Mouse (Mus musculus): ENCODE data around the gene Ak2. TPM values are rescaled to one million over a fixed set of nuclear protein-coding genes. Genes with fewer than 3 reads are reported as not detected.

Gene Ak2
- total and polyA plus RNA-seq, 3 experiments: 330 to 366 TPM; not detected in 1

DNA sequence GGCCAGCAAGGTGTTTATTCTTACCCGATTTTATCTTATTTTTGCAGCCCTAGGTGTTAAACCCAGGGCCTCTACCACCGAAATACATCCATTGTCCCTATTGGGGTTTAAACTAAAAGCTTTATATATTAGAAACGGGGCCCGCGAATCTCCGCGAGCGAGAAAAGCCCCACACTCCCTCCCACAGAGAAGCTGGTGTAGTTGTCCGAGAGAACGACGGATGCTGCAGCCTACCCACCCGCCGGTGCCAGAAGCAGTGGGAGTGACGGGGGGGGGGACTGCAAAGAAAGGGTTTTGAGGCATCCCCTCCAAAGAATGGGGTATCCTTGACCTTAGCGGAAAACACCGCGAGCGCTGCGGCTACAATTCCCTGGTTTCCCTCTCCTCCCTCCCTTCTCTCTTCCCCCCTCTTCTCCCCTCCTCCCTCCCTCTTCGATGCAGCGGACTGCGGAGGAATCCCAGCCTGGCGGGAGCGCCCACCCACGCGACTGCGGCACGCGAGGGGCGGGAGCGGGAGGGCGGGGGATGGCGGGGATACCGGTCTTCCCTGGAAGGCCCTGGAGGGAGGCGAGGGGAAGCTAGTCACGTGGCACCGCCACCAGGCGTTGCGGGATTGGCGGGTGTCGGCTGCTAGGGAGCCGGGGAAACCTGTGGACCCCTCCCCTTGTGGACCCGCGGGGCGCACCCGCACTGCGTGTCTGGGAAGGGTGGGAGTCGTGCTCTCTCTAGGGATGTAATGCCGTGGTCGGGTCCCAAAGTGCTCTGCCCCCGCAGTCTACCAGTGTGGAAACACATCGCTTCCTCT, 56.9 kb downstream of the Ak2 start:
- H3K27ac ChIP-seq (ENCODE audit: control insufficient read depth, low read depth, low read length): no peak overlapping the region
- H3K36me3 ChIP-seq (ENCODE audit: control insufficient read depth in 1 of 2, insufficient read depth in 2 of 2, low read length in 2 of 2): peaks cover 0 to 31% of the 10 kb centered on the region in 2 experiments; a peak in 2 of 4 replicates
- no peaks in the 10 kb centered on the region for H3K9me3 ChIP-seq (replicated peaks; ENCODE audit: insufficient read depth, low read length)
- peak overlapping the region; percentile 57 for H3K9ac ChIP-seq (ENCODE audit: control insufficient read depth, low read depth, low read length, poor library complexity, severe bottlenecking)
- peak overlapping the region; percentile 27 to 56 for H3K4me3 ChIP-seq (ENCODE audit: control insufficient read depth in 1 of 2, insufficient read depth in 1 of 2, low read depth in 2 of 2, low read length in 2 of 2)
- H3K27me3 ChIP-seq (ENCODE audit: control insufficient read depth in 1 of 2, insufficient read depth in 2 of 2, low read length in 2 of 2): no peaks in the 10 kb centered on the region; a peak in 1 of 4 replicates
- TF ChIP-seq USF1 (IDR thresholded peaks at IDR 0.05; ENCODE audit: low read depth, low read length) (peak; percentile 82), HCFC1 (IDR thresholded peaks at IDR 0.05; ENCODE audit: low read depth, low read length) (no peak), MAX (IDR thresholded peaks at IDR 0.05; ENCODE audit: low read length) (no peak), BHLHE40 (IDR thresholded peaks at IDR 0.05; ENCODE audit: borderline replicate concordance, low read depth, low read length) (peak; percentile 15; the same call in 1 of the 2 replicates), POLR2A (IDR thresholded peaks at IDR 0.05; ENCODE audit: control insufficient read depth in 1 of 2, insufficient read depth in 1 of 2, low read depth in 1 of 2, low read length in 2 of 2, poor library complexity in 1 of 2) (0 out of 4 replicates have a peak, but pooled peaks of 1 of the 2 experiments have one; percentile 11), ETS1 (IDR thresholded peaks at IDR 0.05; ENCODE audit: low read depth, low read length) (no peak), MYB (IDR thresholded peaks at IDR 0.05; ENCODE audit: low read depth, low read length) (no peak), SIN3A (IDR thresholded peaks at IDR 0.05; ENCODE audit: low read length) (no peak), MEF2A (IDR thresholded peaks at IDR 0.05; ENCODE audit: extremely low read depth, insufficient replicate concordance, low read depth, low read length, poor library complexity, severe bottlenecking) (no peak), POLR2AphosphoS2 (IDR thresholded peaks at IDR 0.05; ENCODE audit: low read length) (no peak), MAZ (IDR thresholded peaks at IDR 0.05; ENCODE audit: low read depth, low read length) (no peak), GABPA (IDR thresholded peaks at IDR 0.05; ENCODE audit: low read depth, low read length) (no peak), GATA1 (IDR thresholded peaks at IDR 0.05; ENCODE audit: low read depth, low read length) (no peak), ZKSCAN1 (IDR thresholded peaks at IDR 0.05; ENCODE audit: low read depth, low read length) (no peak), POLR2AphosphoS5 (IDR thresholded peaks at IDR 0.05; ENCODE audit: borderline replicate concordance, low read depth, low read length) (no peak), CTCF (IDR thresholded peaks at IDR 0.05 in 2 of 3, conservative IDR thresholded peaks at IDR 0.05 in 1 of 3; ENCODE audit: control insufficient read depth in 1 of 3, insufficient read depth in 1 of 3, low read depth in 2 of 3, low read length in 3 of 3, poor library complexity in 1 of 3, severe bottlenecking in 1 of 3) (no peak), TCF12 (IDR thresholded peaks at IDR 0.05; ENCODE audit: low read depth, low read length) (no peak)
- no peak for DNase-seq (ENCODE audit: low read depth, low spot score)
- H3K4me1 ChIP-seq (ENCODE audit: control insufficient read depth in 1 of 2, insufficient read depth in 2 of 2, low read length in 2 of 2): peaks cover 11 to 33% of the 10 kb centered on the region in 2 experiments
- no peaks in the 10 kb centered on the region for H3K79me2 ChIP-seq (ENCODE audit: control insufficient read depth, insufficient read depth, low read length, poor library complexity)

DNA sequence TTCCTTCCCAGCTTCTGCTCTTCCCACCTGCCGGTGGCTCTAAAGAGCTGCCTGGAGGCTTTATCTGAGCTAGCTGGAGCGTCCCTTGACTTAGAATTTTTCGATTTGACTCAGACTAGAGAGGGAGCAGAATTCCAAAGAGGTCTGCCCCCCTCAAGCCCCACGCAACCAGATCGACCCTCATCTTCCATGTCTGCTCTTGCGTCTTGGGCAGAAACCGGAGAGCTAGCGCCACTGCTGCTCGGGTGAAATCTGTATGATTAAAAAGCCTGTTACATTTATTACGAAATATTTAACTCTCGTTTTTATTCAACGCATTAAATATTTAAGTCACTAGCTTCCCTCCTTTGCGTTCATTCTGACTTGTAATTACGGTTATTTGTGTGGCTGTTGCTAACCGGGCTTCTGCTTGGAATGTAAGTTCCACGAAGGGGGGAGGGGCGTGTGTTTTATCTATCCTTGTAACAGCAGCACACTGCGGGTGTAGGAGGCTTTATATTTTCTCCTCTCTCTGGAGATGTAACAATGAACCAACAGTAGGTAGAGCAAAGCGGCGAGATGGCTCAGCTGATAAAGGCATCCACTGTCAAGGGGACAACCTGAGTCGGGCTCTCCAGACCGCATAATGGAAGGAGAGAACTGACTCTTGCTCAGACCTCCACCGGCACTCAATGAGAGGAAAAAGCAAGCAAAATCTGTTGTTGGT, 57.7 kb downstream of the Ak2 start:
- Histone ChIP-seq H3K4me1 (ENCODE audit: control insufficient read depth in 1 of 2, insufficient read depth in 2 of 2, low read length in 2 of 2) (peaks cover 11 to 33% of the 10 kb centered on the region in 2 experiments), H3K9ac (ENCODE audit: control insufficient read depth, low read depth, low read length, poor library complexity, severe bottlenecking) (peak overlapping the region; percentile 57), H3K4me3 (ENCODE audit: control insufficient read depth in 1 of 2, insufficient read depth in 1 of 2, low read depth in 2 of 2, low read length in 2 of 2) (peak overlapping the region; percentile 27 to 56), H3K27ac (ENCODE audit: control insufficient read depth, low read depth, low read length) (no peak overlapping the region), H3K9me3 (replicated peaks; ENCODE audit: insufficient read depth, low read length) (no peaks in the 10 kb centered on the region), H3K27me3 (ENCODE audit: control insufficient read depth in 1 of 2, insufficient read depth in 2 of 2, low read length in 2 of 2) (no peaks in the 10 kb centered on the region; a peak in 1 of 4 replicates), H3K79me2 (ENCODE audit: control insufficient read depth, insufficient read depth, low read length, poor library complexity) (no peaks in the 10 kb centered on the region), H3K36me3 (ENCODE audit: control insufficient read depth in 1 of 2, insufficient read depth in 2 of 2, low read length in 2 of 2) (peaks cover 0 to 31% of the 10 kb centered on the region in 2 experiments; a peak in 2 of 4 replicates)
- peak; percentile 75 for DNase-seq (ENCODE audit: low read depth, low spot score)
- peak; percentile 53; the same call in 1 of the 2 replicates for TF ChIP-seq SIN3A (IDR thresholded peaks at IDR 0.05; ENCODE audit: low read length)
- TF ChIP-seq RCOR1 (IDR thresholded peaks at IDR 0.05; ENCODE audit: low read depth, low read length): 0 out of 2 replicates have a peak, but pooled peaks have one; percentile 15
- TF ChIP-seq EP300 (IDR thresholded peaks at IDR 0.05; ENCODE audit: low read depth in 1 of 2, low read length in 2 of 2): 0 out of 4 replicates have a peak, but pooled peaks of 1 of the 2 experiments have one; percentile 5
- TF ChIP-seq MXI1 (IDR thresholded peaks at IDR 0.05; ENCODE audit: low read depth, low read length): 0 out of 2 replicates have a peak, but pooled peaks have one; percentile 27
- TF ChIP-seq TAL1 (IDR thresholded peaks at IDR 0.05; ENCODE audit: low read length): no peak
- peak; percentile 58 for TF ChIP-seq GATA1 (IDR thresholded peaks at IDR 0.05; ENCODE audit: low read depth, low read length)
- no peak for TF ChIP-seq MAX (IDR thresholded peaks at IDR 0.05; ENCODE audit: low read length)

All from MEL (cell line).